Mouse (Mus musculus) kidney, embryonic 14.5 days (tissue): ENCODE results near the gene Pdcd1. TPM values are rescaled to one million over a fixed set of nuclear protein-coding genes. Genes with fewer than 3 reads are reported as not detected.
A peak's percentile ranks its signal among the peaks of the same experiment; 100 is the strongest.
"Not testable (repeated sequence)": the region's sequence is repeated elsewhere in the genome, so short reads cannot be mapped to it uniquely, and the experiment has no call there.

Experiments
- ATAC-seq: fragments of 200-750 bp; cut with Nextera tagmentation; 2 replicates; pipeline ENCODE4 v1.8.0; 2017; ENCODE audit warnings: moderate number of reproducible peaks, mild to moderate bottlenecking, moderate TSS enrichment, moderate library complexity; ENCODE audit not compliant: low FRiP score, low TSS enrichment
- H3K27ac ChIP-seq: fragments of 300-500 bp; sonication (generic); 2 replicates; pipeline ENCODE4 v1.5.1; 2014; ENCODE audit warnings: low read depth, mild to moderate bottlenecking, low read length, moderate library complexity, mixed read lengths
- H3K27me3 ChIP-seq: fragments of 300-500 bp; sonication (generic); 2 replicates; pipeline ENCODE4 v1.6.1; 2014; ENCODE audit warnings: mild to moderate bottlenecking, low read length; ENCODE audit not compliant: control insufficient read depth, insufficient read depth
- H3K36me3 ChIP-seq: fragments of 300-500 bp; sonication (generic); 2 replicates; pipeline ENCODE4 v1.6.1; 2014; ENCODE audit warnings: low read length, mixed read lengths; ENCODE audit not compliant: control insufficient read depth, insufficient read depth
- H3K4me1 ChIP-seq: fragments of 300-500 bp; sonication (generic); 2 replicates; pipeline ENCODE4 v1.6.1; 2014; ENCODE audit warnings: low read length, mixed read lengths; ENCODE audit not compliant: control insufficient read depth, insufficient read depth
- H3K4me2 ChIP-seq: fragments of 300-500 bp; sonication (generic); replicated peaks from 2 replicates; pipeline ENCODE4 v1.6.1; 2014; ENCODE audit warnings: low read depth, mild to moderate bottlenecking, low read length
- H3K4me3 ChIP-seq: fragments of 300-500 bp; sonication (generic); 2 replicates; pipeline ENCODE4 v1.5.1; 2014; ENCODE audit warnings: mild to moderate bottlenecking, low read length
- H3K9ac ChIP-seq: fragments of 300-500 bp; sonication (generic); 2 replicates; pipeline ENCODE4 v1.6.1; 2014; ENCODE audit warnings: low read depth, mild to moderate bottlenecking, low read length, moderate library complexity
- H3K9me3 ChIP-seq: fragments of 300-500 bp; sonication (generic); 2 replicates; pipeline ENCODE4 v1.6.1; 2016; ENCODE audit warnings: low read length; ENCODE audit not compliant: control insufficient read depth
- WGBS: fragments of 180-500 bp; shearing (Covaris S2); extraction: QIAGEN DNeasy Blood & Tissue Kit; methylation state at CpG from one replicate; pipeline ENCODE4 v1.1.7; 2014; 5-methylcytosine and 5-hydroxymethylcytosine counted together
- polyA plus RNA-seq: library from polyadenylated mRNA; unstranded; fragments of >200 nt; fragmentation: Nextera tagmentation; extraction: Ambion mirVana; gene quantifications from 2 replicates; pipeline ENCODE4 v1.2.1, GENCODE M21; 2014

The Pdcd1 gene
- polyA plus RNA-seq, 1 experiment from 2014 or later = not detected

- no peak for ATAC-seq
- H3K4me2 ChIP-seq = no peak overlapping the region
- 41% methylated on average over 3 of the region's 3 CpGs for WGBS
Measured at GRCm38 (mm10) chr1:94045559-94045958, 6.8 kb downstream of the Pdcd1 start.

GRCm38 (mm10) chr1:94040391-94040790 lies 12.0 kb downstream of the Pdcd1 start:
- WGBS = 96% methylated on average over 2 of the region's 2 CpGs
- H3K27ac ChIP-seq = no peak overlapping the region
- no peaks in the 10 kb centered on the region for H3K27me3 ChIP-seq
- H3K4me1 ChIP-seq = no peaks in the 10 kb centered on the region
- H3K4me3 ChIP-seq = no peak overlapping the region
- no peak for ATAC-seq
- H3K9me3 ChIP-seq = no peaks in the 10 kb centered on the region
- H3K4me2 ChIP-seq = no peak overlapping the region
- H3K9ac ChIP-seq = no peak overlapping the region
- no peaks in the 10 kb centered on the region for H3K36me3 ChIP-seq

More at GRCm38 (mm10) chr1:94045559-94045958, 6.8 kb downstream of the Pdcd1 start:
- no peaks in the 10 kb centered on the region for H3K36me3 ChIP-seq
- no peak overlapping the region for H3K27ac ChIP-seq
- no peaks in the 10 kb centered on the region for H3K4me1 ChIP-seq
- H3K4me3 ChIP-seq = no peak overlapping the region
- H3K9me3 ChIP-seq = no peaks in the 10 kb centered on the region
- no peaks in the 10 kb centered on the region for H3K27me3 ChIP-seq
- H3K9ac ChIP-seq = no peak overlapping the region

- Histone ChIP-seq H3K9ac (peak overlapping the region; percentile 28), H3K36me3 (no peaks in the 10 kb centered on the region), H3K9me3 (no peaks in the 10 kb centered on the region), H3K27me3 (no peaks in the 10 kb centered on the region), H3K4me1 (no peaks in the 10 kb centered on the region), H3K4me2 (peak overlapping the region; percentile 70), H3K4me3 (peak overlapping the region; percentile 42), H3K27ac (peak overlapping the region; percentile 74; the same call in 1 of the 2 replicates)
- ATAC-seq = peak; percentile 95
- 1% methylated on average over 24 of the region's 25 CpGs for whole genome bisulfite sequencing
Measured at GRCm38 (mm10) chr1:94034984-94035743, 17.2 kb downstream of the Pdcd1 start.

- no peaks in the 10 kb centered on the region for H3K9me3 ChIP-seq
- H3K9ac ChIP-seq = no peak overlapping the region
- no peaks in the 10 kb centered on the region for H3K36me3 ChIP-seq
- no peak overlapping the region for H3K27ac ChIP-seq
- 87% methylated on average over 2 of the region's 2 CpGs for WGBS
- no peaks in the 10 kb centered on the region for H3K4me1 ChIP-seq
- H3K27me3 ChIP-seq = no peaks in the 10 kb centered on the region
- H3K4me2 ChIP-seq = no peak overlapping the region
- ATAC-seq = no peak
- H3K4me3 ChIP-seq = no peak overlapping the region
Measured at GRCm38 (mm10) chr1:94033075-94033602, 19.2 kb downstream of the Pdcd1 start.

- Histone ChIP-seq H3K4me1 (no peaks in the 10 kb centered on the region), H3K27ac (no peak overlapping the region), H3K9me3 (no peaks in the 10 kb centered on the region), H3K27me3 (no peaks in the 10 kb centered on the region), H3K9ac (no peak overlapping the region), H3K36me3 (no peaks in the 10 kb centered on the region), H3K4me2 (no peak overlapping the region), H3K4me3 (no peak overlapping the region)
- no peak for ATAC-seq
- WGBS = 88% methylated on average over 2 of the region's 2 CpGs
Measured at GRCm38 (mm10) chr1:94028741-94029140, 23.6 kb downstream of the Pdcd1 start.

GRCm38 (mm10) chr1:94027506-94028108 lies 24.7 kb downstream of the Pdcd1 start:
- H3K4me2 ChIP-seq = no peak overlapping the region
- no peak overlapping the region for H3K27ac ChIP-seq
- WGBS = 90% methylated on average over 12 of the region's 12 CpGs
- ATAC-seq = no peak
- H3K36me3 ChIP-seq = no peaks in the 10 kb centered on the region
- no peaks in the 10 kb centered on the region for H3K9me3 ChIP-seq
- H3K4me3 ChIP-seq = no peak overlapping the region
- H3K4me1 ChIP-seq = no peaks in the 10 kb centered on the region
- H3K9ac ChIP-seq = no peak overlapping the region
- no peaks in the 10 kb centered on the region for H3K27me3 ChIP-seq

GRCm38 (mm10) chr1:94020151-94020550 lies 32.2 kb downstream of the Pdcd1 start, which contains the start of gene Neu4:
TSS of gene Neu4 (plus strand) at chr1:94020451.
- H3K4me1 ChIP-seq = no peaks in the 10 kb centered on the region
- H3K4me2 ChIP-seq = no peak within 1 kb of the TSS
- 90% methylated on average over 6 of the region's 6 CpGs for WGBS
- H3K9me3 ChIP-seq = no peaks in the 10 kb centered on the region
- H3K9ac ChIP-seq = no peak within 1 kb of the TSS
- no peak within 1 kb of the TSS for H3K4me3 ChIP-seq
- no peaks in the 10 kb centered on the region for H3K27me3 ChIP-seq
- no peaks in the 10 kb centered on the region for H3K36me3 ChIP-seq
- ATAC-seq = no peak
- no peak within 1 kb of the TSS for H3K27ac ChIP-seq

GRCm38 (mm10) chr1:94011643-94012042 lies 40.7 kb downstream of the Pdcd1 start:
- WGBS = 63% methylated on average over 3 of the region's 3 CpGs
- Histone ChIP-seq H3K4me1 (no peaks in the 10 kb centered on the region), H3K36me3 (no peaks in the 10 kb centered on the region), H3K9me3 (no peaks in the 10 kb centered on the region), H3K9ac (no peak overlapping the region), H3K4me3 (no peak overlapping the region), H3K27me3 (no peaks in the 10 kb centered on the region), H3K4me2 (no peak overlapping the region), H3K27ac (no peak overlapping the region)
- no peak for ATAC-seq

GRCm38 (mm10) chr1:94008826-94009225 lies 43.5 kb downstream of the Pdcd1 start:
- not testable (repeated sequence) for H3K27me3 ChIP-seq, H3K4me3 ChIP-seq, H3K4me2 ChIP-seq, H3K27ac ChIP-seq, H3K9me3 ChIP-seq, ATAC-seq, H3K36me3 ChIP-seq, H3K4me1 ChIP-seq, H3K9ac ChIP-seq
- WGBS = 87% methylated on average over 15 of the region's 19 CpGs
